Mouse (Mus musculus) MEL (cell line): ENCODE data around the gene Erbb2.

Source experiments
- BHLHE40 ChIP-seq: IDR thresholded peaks from 2 replicates; pipeline ENCODE4 v1.6.1; 2012; ENCODE audit warnings: low read depth, mild to moderate bottlenecking, inconsistent platforms, low read length, improper control_type of control experiment, borderline replicate concordance
- CTCF ChIP-seq, 3 experiments: IDR thresholded peaks in 2 of 3; conservative IDR thresholded peaks in 1 of 3; 2 replicates each; pipeline ENCODE4 v1.5.1; 2011 to 2012; ENCODE audit warnings: low read length in 3 of 3, low read depth in 2 of 3, mild to moderate bottlenecking in 2 of 3, improper control_type of control experiment in 1 of 3, inconsistent platforms in 1 of 3, mixed read lengths in 1 of 3, moderate library complexity in 1 of 3; ENCODE audit not compliant: control insufficient read depth in 1 of 3, insufficient read depth in 1 of 3, poor library complexity in 1 of 3, severe bottlenecking in 1 of 3
- TAL1 ChIP-seq: IDR thresholded peaks from 2 replicates; pipeline ENCODE4 v1.6.1; 2012; ENCODE audit warnings: mild to moderate bottlenecking, inconsistent platforms, low read length, moderate library complexity, mixed read lengths

DNA sequence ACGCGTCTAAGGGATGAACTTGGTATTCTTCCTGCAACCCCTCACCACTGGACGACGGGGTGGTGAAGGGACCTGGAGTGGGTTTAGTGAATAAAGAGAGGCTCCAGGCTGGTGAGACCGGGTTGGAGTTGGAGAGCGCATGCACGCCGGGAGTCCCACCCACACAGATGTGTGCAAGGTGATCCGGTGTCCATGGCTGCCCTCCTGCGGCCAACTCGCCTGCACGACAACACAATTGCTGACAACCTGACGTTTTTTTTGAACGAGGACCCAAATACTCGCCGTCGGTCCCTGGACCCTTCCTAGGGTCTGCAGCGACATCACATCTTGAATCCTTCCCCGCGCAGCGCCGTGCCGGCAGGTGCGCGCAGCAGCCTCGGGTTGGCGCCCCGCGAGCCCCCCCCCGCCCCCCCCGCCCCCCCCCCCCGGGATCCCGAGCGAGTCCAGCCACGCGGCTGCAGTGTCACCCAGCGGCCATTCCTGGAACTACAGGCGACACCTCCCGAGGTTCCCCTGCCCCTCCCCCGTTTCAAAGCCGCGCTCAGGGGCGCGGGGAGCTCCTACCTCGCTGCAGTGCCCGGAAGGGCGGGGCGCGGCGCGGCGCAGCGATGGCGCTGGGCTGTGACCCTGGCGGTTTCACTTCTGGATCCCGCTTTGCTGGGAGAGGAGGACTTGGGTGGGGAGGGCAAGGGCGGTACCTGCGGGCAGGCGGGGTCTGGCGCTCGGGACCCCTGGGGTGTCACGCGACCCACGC lies 45.3 kb downstream of the Erbb2 start:
- TF ChIP-seq TAL1 (no peak), BHLHE40 (0 out of 2 replicates have a peak, but pooled peaks have one; percentile 20), CTCF (IDR thresholded peaks at IDR 0.05 in 2 of 3, conservative IDR thresholded peaks at IDR 0.05 in 1 of 3; ENCODE audit: control insufficient read depth in 1 of 3, insufficient read depth in 1 of 3, low read depth in 2 of 3, low read length in 3 of 3, poor library complexity in 1 of 3, severe bottlenecking in 1 of 3) (peak; percentile 21 to 89 (median 59); a peak in 5 of 6 replicates)
